Mouse (Mus musculus): ENCODE results near the gene Chga. TPM values are rescaled to one million over a fixed set of nuclear protein-coding genes. Genes with fewer than 3 reads are reported as not detected.

The Chga gene
- 0.95 TPM for polyA plus RNA-seq (2014; fragmentation: Illumina TruSeq; extraction: RNeasy Lipid Tissue Mini Kit (QIAGEN cat#74804); ENCODE audit: low read depth, low replicate concordance)

GRCm38 (mm10) chr12:102554721-102555516, at the start of gene Chga:
Gene Chga (plus strand): TSS chr12:102554969.

Other genes starting within 250 kb of the Chga start
- gene Lgmn, start 115.2 kb upstream of the Chga start, polyA plus RNA-seq (2014; fragmentation: Illumina TruSeq; extraction: RNeasy Lipid Tissue Mini Kit (QIAGEN cat#74804); ENCODE audit: low read depth, low replicate concordance) = 19.2 TPM
- gene Golga5, start 85.8 kb upstream of the Chga start, polyA plus RNA-seq (2014; fragmentation: Illumina TruSeq; extraction: RNeasy Lipid Tissue Mini Kit (QIAGEN cat#74804); ENCODE audit: low read depth, low replicate concordance) = 77.7 TPM
- 1.3 TPM for gene Itpk1, start 150.0 kb downstream of the Chga start, polyA plus RNA-seq (2014; fragmentation: Illumina TruSeq; extraction: RNeasy Lipid Tissue Mini Kit (QIAGEN cat#74804); ENCODE audit: low read depth, low replicate concordance)
- gene Moap1, start 188.7 kb downstream of the Chga start, polyA plus RNA-seq (2014; fragmentation: Illumina TruSeq; extraction: RNeasy Lipid Tissue Mini Kit (QIAGEN cat#74804); ENCODE audit: low read depth, low replicate concordance) = 57.4 TPM
- gene Tmem251, start 188.8 kb downstream of the Chga start, polyA plus RNA-seq (2014; fragmentation: Illumina TruSeq; extraction: RNeasy Lipid Tissue Mini Kit (QIAGEN cat#74804); ENCODE audit: low read depth, low replicate concordance) = 3.4 TPM
- not detected for gene Gm28051, start 202.8 kb downstream of the Chga start, polyA plus RNA-seq (2014; fragmentation: Illumina TruSeq; extraction: RNeasy Lipid Tissue Mini Kit (QIAGEN cat#74804); ENCODE audit: low read depth, low replicate concordance)
- 9.2 TPM for gene Gon7, start 202.8 kb downstream of the Chga start, polyA plus RNA-seq (2014; fragmentation: Illumina TruSeq; extraction: RNeasy Lipid Tissue Mini Kit (QIAGEN cat#74804); ENCODE audit: low read depth, low replicate concordance)
- gene Ubr7, start 203.0 kb downstream of the Chga start, polyA plus RNA-seq (2014; fragmentation: Illumina TruSeq; extraction: RNeasy Lipid Tissue Mini Kit (QIAGEN cat#74804); ENCODE audit: low read depth, low replicate concordance) = 106 TPM
- gene Gm20604, start 203.7 kb downstream of the Chga start, polyA plus RNA-seq (2014; fragmentation: Illumina TruSeq; extraction: RNeasy Lipid Tissue Mini Kit (QIAGEN cat#74804); ENCODE audit: low read depth, low replicate concordance) = 74.1 TPM

All from testis, adult 10 weeks (tissue).